Comparison of ENCODE assay signal across 8 mouse cellular contexts in the genomic region with DNA sequence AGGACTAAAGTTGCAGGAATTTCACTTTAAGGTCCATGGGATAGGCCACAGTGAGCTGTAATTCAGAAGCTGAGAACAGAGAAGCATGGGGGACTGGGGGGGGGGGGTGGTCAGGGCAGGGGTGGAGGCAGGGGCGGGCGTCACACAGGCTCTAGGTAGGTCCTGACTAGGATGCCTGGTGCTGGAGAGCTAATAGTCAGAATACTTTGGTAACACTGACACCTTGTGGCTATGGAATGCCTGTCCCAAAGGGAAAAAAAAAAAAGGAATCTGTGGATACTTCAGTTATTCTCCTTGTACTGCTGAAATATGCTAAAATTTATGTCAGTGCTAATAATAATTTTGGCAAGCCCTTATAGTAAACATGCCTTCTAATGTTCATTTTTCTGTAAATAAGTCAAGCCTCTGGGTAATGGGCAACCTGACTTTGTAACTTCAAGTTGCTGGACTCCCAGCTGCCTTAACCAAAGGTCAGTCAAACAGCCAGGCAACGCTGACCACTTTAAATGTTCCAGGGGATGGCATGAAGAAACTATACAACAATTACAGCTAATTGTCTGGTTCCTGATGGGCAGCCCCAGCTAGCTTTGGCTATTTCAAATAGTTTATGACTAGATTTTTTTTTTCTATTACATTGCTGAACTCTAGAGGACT. TPM values are rescaled to one million over a fixed set of nuclear protein-coding genes. Genes with fewer than 3 reads are reported as not detected.
DNase-seq lines count a peak whose midpoint lies in the region; ATAC-seq and TF ChIP-seq lines count a peak whose summit lies in the region.

No protein-coding gene starts in this region.

- TF ChIP-seq CTCF in MEL (IDR thresholded peaks at IDR 0.05 in 2 of 3, conservative IDR thresholded peaks at IDR 0.05 in 1 of 3; ENCODE audit: control insufficient read depth in 1 of 3, insufficient read depth in 1 of 3, low read depth in 2 of 3, low read length in 3 of 3, poor library complexity in 1 of 3, severe bottlenecking in 1 of 3) = peak in 2 of 3 experiments; percentile 17 to 53; a peak in 2 of 6 replicates

- H3K4me3 ChIP-seq in MEL (ENCODE audit: control insufficient read depth in 1 of 2, insufficient read depth in 1 of 2, low read depth in 2 of 2, low read length in 2 of 2) = no peak overlapping the region
- H3K4me3 ChIP-seq in forebrain, embryonic 12.5 days (replicated peaks) = no peak overlapping the region
- no peak overlapping the region for H3K4me3 ChIP-seq in midbrain, embryonic 14.5 days (replicated peaks; ENCODE audit: low read depth, low read length)

- no peaks in the 10 kb centered on the region for H3K9me3 ChIP-seq in MEL (replicated peaks; ENCODE audit: insufficient read depth, low read length)
- no peaks in the 10 kb centered on the region for H3K9me3 ChIP-seq in forebrain, embryonic 12.5 days
- H3K9me3 ChIP-seq in midbrain, embryonic 14.5 days (ENCODE audit: control insufficient read depth, low read length) = no peaks in the 10 kb centered on the region

- DNase-seq in cerebellum, postnatal 4 days (ENCODE audit: low spot score in 2 of 2) = no peak
- DNase-seq in MEL (ENCODE audit: low read depth, low spot score) = peak; percentile 27
- peak; percentile 42 to 60 for DNase-seq in kidney, postnatal 36 days
- peak; percentile 79 for DNase-seq in midbrain, embryonic 14.5 days
- DNase-seq in ovary, postnatal 10 days (ENCODE audit: low spot score) = no peak
- no peak for DNase-seq in left cerebral cortex, adult 18-20 months (ENCODE audit: low spot score in 2 of 2)

- TF ChIP-seq EP300 in MEL (IDR thresholded peaks at IDR 0.05; ENCODE audit: low read depth in 1 of 2, low read length in 2 of 2) = no peak

- H3K4me1 ChIP-seq in MEL (ENCODE audit: control insufficient read depth in 1 of 2, insufficient read depth in 2 of 2, low read length in 2 of 2) = no peaks in the 10 kb centered on the region
- peaks cover 20% of the 10 kb centered on the region for H3K4me1 ChIP-seq in forebrain, embryonic 12.5 days
- H3K4me1 ChIP-seq in midbrain, embryonic 14.5 days (ENCODE audit: control insufficient read depth, insufficient read depth, low read length) = no peaks in the 10 kb centered on the region

- 7% methylated on average over 3 of the region's 3 CpGs for WGBS in forebrain, embryonic 12.5 days
- WGBS in midbrain, embryonic 14.5 days = 24% methylated on average over 3 of the region's 3 CpGs

- H3K4me2 ChIP-seq in forebrain, embryonic 12.5 days = no peak overlapping the region
- no peak overlapping the region for H3K4me2 ChIP-seq in midbrain, embryonic 14.5 days (ENCODE audit: low read length)

- H3K79me2 ChIP-seq in MEL (ENCODE audit: control insufficient read depth, insufficient read depth, low read length, poor library complexity) = no peaks in the 10 kb centered on the region

- peaks cover 0 to 5% of the 10 kb centered on the region in 2 experiments; a peak in 2 of 4 replicates for H3K36me3 ChIP-seq in MEL (ENCODE audit: control insufficient read depth in 1 of 2, insufficient read depth in 2 of 2, low read length in 2 of 2)
- peaks cover 15% of the 10 kb centered on the region for H3K36me3 ChIP-seq in forebrain, embryonic 12.5 days (replicated peaks)
- peaks cover 15% of the 10 kb centered on the region for H3K36me3 ChIP-seq in midbrain, embryonic 14.5 days (ENCODE audit: control insufficient read depth, insufficient read depth, low read length)

- ATAC-seq in cerebellum, adult (ENCODE audit: insufficient number of reproducible peaks, low FRiP score, low TSS enrichment) = 0 out of 2 replicates have a peak, but pooled peaks have one; percentile 23
- peak; percentile 66 for ATAC-seq in forebrain, embryonic 12.5 days (ENCODE audit: low FRiP score)
- no peak for ATAC-seq in midbrain, embryonic 14.5 days (ENCODE audit: low FRiP score, low TSS enrichment)

- no peak for TF ChIP-seq POLR2A in MEL (IDR thresholded peaks at IDR 0.05; ENCODE audit: control insufficient read depth in 1 of 2, insufficient read depth in 1 of 2, low read depth in 1 of 2, low read length in 2 of 2, poor library complexity in 1 of 2)

- H3K27ac ChIP-seq in MEL (ENCODE audit: control insufficient read depth, low read depth, low read length) = no peak overlapping the region
- H3K27ac ChIP-seq in forebrain, embryonic 12.5 days = peak overlapping the region; percentile 81
- H3K27ac ChIP-seq in midbrain, embryonic 14.5 days (replicated peaks; ENCODE audit: low read depth, low read length) = no peak overlapping the region

- no peak overlapping the region for H3K9ac ChIP-seq in MEL (ENCODE audit: control insufficient read depth, low read depth, low read length, poor library complexity, severe bottlenecking)
- H3K9ac ChIP-seq in forebrain, embryonic 12.5 days = no peak overlapping the region
- H3K9ac ChIP-seq in midbrain, embryonic 14.5 days (replicated peaks; ENCODE audit: low read length) = no peak overlapping the region

- H3K27me3 ChIP-seq in MEL (ENCODE audit: control insufficient read depth in 1 of 2, insufficient read depth in 2 of 2, low read length in 2 of 2) = no peaks in the 10 kb centered on the region
- no peaks in the 10 kb centered on the region; the same call in 1 of the 2 replicates for H3K27me3 ChIP-seq in forebrain, embryonic 12.5 days
- H3K27me3 ChIP-seq in midbrain, embryonic 14.5 days (ENCODE audit: control insufficient read depth, insufficient read depth, low read length) = no peaks in the 10 kb centered on the region

- peak; percentile 61 for TF ChIP-seq RAD21 in MEL (IDR thresholded peaks at IDR 0.05; ENCODE audit: low read depth, low read length)

TF ChIP-seq in MEL, 35 proteins besides CTCF, POLR2A, EP300 and RAD21:
- no peak for TF ChIP-seq USF2 (IDR thresholded peaks at IDR 0.05; ENCODE audit: borderline replicate concordance in 1 of 2, insufficient read depth in 1 of 2, low read depth in 1 of 2, low read length in 2 of 2)
- peak; percentile 52 for TF ChIP-seq SMC3 (IDR thresholded peaks at IDR 0.05; ENCODE audit: low read depth, low read length)
- peak; percentile 55 for TF ChIP-seq ZNF384 (IDR thresholded peaks at IDR 0.05; ENCODE audit: low read depth, low read length)
- TF ChIP-seq ZC3H11A (IDR thresholded peaks at IDR 0.05; ENCODE audit: low read depth, low read length) = peak; percentile 40

RNA-seq across cellular contexts. Expression of a gene that starts 9.6 kb away (rescaled TPM):
- total RNA-seq in MEL (2012; rRNA removed) = 54.3 and 58.0 TPM in 2 replicates
- 100 to 1,000 TPM in 1 of 2 experiments, not detected in 1; 115 TPM for polyA plus RNA-seq in MEL (2012; ENCODE audit: insufficient read depth in 1 of 2, insufficient read length in 2 of 2, low read depth in 1 of 2, low replicate concordance in 2 of 2, missing spikeins in 1 of 2)
- 90.1 and 102 TPM in 2 replicates for polyA plus RNA-seq in forebrain, embryonic 12.5 days (2016; fragmentation: Nextera tagmentation; extraction: Ambion mirVana)
- 74.6 and 81.0 TPM in 2 replicates for polyA plus RNA-seq in midbrain, embryonic 14.5 days (2014; fragmentation: Nextera tagmentation; extraction: Ambion mirVana)
- total RNA-seq in left cerebral cortex, adult 18-20 months (2021) = 10 to 100 TPM; 14.7 to 18.6 TPM

RNA-seq across cellular contexts. Expression of a gene that starts 33.7 kb away (rescaled TPM):
- total RNA-seq in MEL (2012; rRNA removed) = 36.8 and 42.9 TPM in 2 replicates
- polyA plus RNA-seq in MEL (2012; ENCODE audit: insufficient read depth in 1 of 2, insufficient read length in 2 of 2, low read depth in 1 of 2, low replicate concordance in 2 of 2, missing spikeins in 1 of 2) = 100 to 1,000 TPM in 1 of 2 experiments, 10 to 100 TPM in 1; 63.5 to 113 TPM
- 81.3 and 82.6 TPM in 2 replicates for polyA plus RNA-seq in forebrain, embryonic 12.5 days (2016; fragmentation: Nextera tagmentation; extraction: Ambion mirVana)
- polyA plus RNA-seq in midbrain, embryonic 14.5 days (2014; fragmentation: Nextera tagmentation; extraction: Ambion mirVana) = 49.0 and 72.5 TPM in 2 replicates
- 10 to 100 TPM; 65.5 to 68.8 TPM for total RNA-seq in left cerebral cortex, adult 18-20 months (2021)

RNA-seq across cellular contexts. Expression of a gene that starts 33.8 kb away (rescaled TPM):
- total RNA-seq in MEL (2012; rRNA removed) = 2.4 TPM in 2 replicates
- polyA plus RNA-seq in MEL (2012; ENCODE audit: insufficient read depth in 1 of 2, insufficient read length in 2 of 2, low read depth in 1 of 2, low replicate concordance in 2 of 2, missing spikeins in 1 of 2) = 1 to 10 TPM in 1 of 2 experiments, not detected in 1; 5.3 TPM
- polyA plus RNA-seq in forebrain, embryonic 12.5 days (2016; fragmentation: Nextera tagmentation; extraction: Ambion mirVana) = 11.7 and 11.9 TPM in 2 replicates
- polyA plus RNA-seq in midbrain, embryonic 14.5 days (2014; fragmentation: Nextera tagmentation; extraction: Ambion mirVana) = 4.0 and 6.3 TPM in 2 replicates
- 1 to 10 TPM; 2.4 to 2.7 TPM for total RNA-seq in left cerebral cortex, adult 18-20 months (2021)

RNA-seq across cellular contexts. Expression of a gene that starts 44.6 kb away (rescaled TPM):
- total RNA-seq in MEL (2012; rRNA removed) = 35.6 and 42.4 TPM in 2 replicates
- 10 to 100 TPM in 1 of 2 experiments, not detected in 1; 39.0 TPM for polyA plus RNA-seq in MEL (2012; ENCODE audit: insufficient read depth in 1 of 2, insufficient read length in 2 of 2, low read depth in 1 of 2, low replicate concordance in 2 of 2, missing spikeins in 1 of 2)
- polyA plus RNA-seq in forebrain, embryonic 12.5 days (2016; fragmentation: Nextera tagmentation; extraction: Ambion mirVana) = 45.6 and 49.0 TPM in 2 replicates
- 32.9 and 40.6 TPM in 2 replicates for polyA plus RNA-seq in midbrain, embryonic 14.5 days (2014; fragmentation: Nextera tagmentation; extraction: Ambion mirVana)
- total RNA-seq in left cerebral cortex, adult 18-20 months (2021) = 10 to 100 TPM; 29.7 to 36.0 TPM

RNA-seq across cellular contexts. Expression of a gene that starts 47.2 kb away (rescaled TPM):
- total RNA-seq in MEL (2012; rRNA removed) = 37.4 and 56.3 TPM in 2 replicates
- 10 to 100 TPM in 1 of 2 experiments, not detected in 1; 54.2 TPM for polyA plus RNA-seq in MEL (2012; ENCODE audit: insufficient read depth in 1 of 2, insufficient read length in 2 of 2, low read depth in 1 of 2, low replicate concordance in 2 of 2, missing spikeins in 1 of 2)
- polyA plus RNA-seq in forebrain, embryonic 12.5 days (2016; fragmentation: Nextera tagmentation; extraction: Ambion mirVana) = 9.9 and 12.1 TPM in 2 replicates
- polyA plus RNA-seq in midbrain, embryonic 14.5 days (2014; fragmentation: Nextera tagmentation; extraction: Ambion mirVana) = 11.1 and 12.5 TPM in 2 replicates
- total RNA-seq in left cerebral cortex, adult 18-20 months (2021) = 10 to 100 TPM; 26.7 to 29.7 TPM

Comparison
In these comparisons a context has a peak if more than half of its experiments do, and no peak if none do; other contexts are left out.
1. DNase-seq: peak in MEL (single experiment), kidney, postnatal 36 days (2 of 2) and midbrain, embryonic 14.5 days (single experiment); none in cerebellum, postnatal 4 days (0 of 2), ovary, postnatal 10 days (single experiment) and left cerebral cortex, adult 18-20 months (0 of 2).